8 mouse cellular contexts compared by ENCODE assay signal in genomic region chr10:95563851-95564845, GRCm38 (mm10). TPM values are rescaled to one million over a fixed set of nuclear protein-coding genes. Genes with fewer than 3 reads are reported as not detected.
DNase-seq lines count a peak whose midpoint lies in the region; ATAC-seq lines count a peak whose summit lies in the region.

Nudt4 (minus strand) TSS chr10:95564146.

- no peaks in the 10 kb centered on the region; the same call in 1 of the 2 replicates for H3K4me1 ChIP-seq in hindbrain, embryonic 11.5 days (replicated peaks; ENCODE audit: control insufficient read depth, insufficient read depth, low read length)

- no peaks in the 10 kb centered on the region for H3K36me3 ChIP-seq in hindbrain, embryonic 11.5 days (ENCODE audit: control insufficient read depth, insufficient read depth, low read length)

- peak; percentile 93 for ATAC-seq in hindbrain, embryonic 11.5 days (ENCODE audit: low FRiP score)

- H3K4me3 ChIP-seq in hindbrain, embryonic 11.5 days (ENCODE audit: low read depth, low read length): peak within 1 kb of the TSS; percentile 97

- peak within 1 kb of the TSS; percentile 98 for H3K9ac ChIP-seq in hindbrain, embryonic 11.5 days (ENCODE audit: low read depth, low read length)

- H3K27ac ChIP-seq in hindbrain, embryonic 11.5 days (ENCODE audit: low read depth, low read length): peak within 1 kb of the TSS; percentile 93

- WGBS in hindbrain, embryonic 11.5 days: 3% methylated on average over 43 of the region's 97 CpGs

- H3K4me2 ChIP-seq in hindbrain, embryonic 11.5 days (replicated peaks; ENCODE audit: low read depth, low read length): peak within 1 kb of the TSS; percentile 71

- no peaks in the 10 kb centered on the region for H3K27me3 ChIP-seq in hindbrain, embryonic 11.5 days (ENCODE audit: control insufficient read depth, insufficient read depth, low read length)

- no peaks in the 10 kb centered on the region for H3K9me3 ChIP-seq in hindbrain, embryonic 11.5 days (ENCODE audit: control insufficient read depth, low read length)

- peak; percentile 97 for DNase-seq in Muller cell, postnatal 12 days (ENCODE audit: inconsistent ontology term)
- peak; percentile 80 for DNase-seq in cerebellum, adult 9-10 months
- peak in 1 of 2 experiments; percentile 84 for DNase-seq in frontal cortex, adult 2 months (ENCODE audit: extremely low spot score in 1 of 2, low spot score in 1 of 2)
- peak; percentile 98 for DNase-seq in hindbrain, embryonic 11.5 days (ENCODE audit: low spot score)
- peak; percentile 72 to 83 for DNase-seq in layer of hippocampus, postnatal 25 days (ENCODE audit: extremely low spot score in 1 of 2, low spot score in 1 of 2)
- DNase-seq in lung, postnatal 25 days (ENCODE audit: low spot score): peak; percentile 74
- DNase-seq in retina, postnatal 1 day: peak; percentile 95
- peak; percentile 67 to 74 for DNase-seq in urinary bladder, adult 18-20 months (ENCODE audit: low spot score in 2 of 2)

RNA-seq across cellular contexts. Expression of gene Nudt4, which starts in this region (rescaled TPM):
- polyA plus RNA-seq in frontal cortex, adult 2 months (2012; rRNA removed): 83.8 and 87.2 TPM in 2 replicates
- polyA plus RNA-seq in hindbrain, embryonic 11.5 days (2014; fragmentation: Nextera tagmentation; extraction: Ambion mirVana): 120 and 133 TPM in 2 replicates
- 10 to 100 TPM; 84.4 to 90.5 TPM for total RNA-seq in layer of hippocampus, postnatal 25 days (2021)
